Mouse (Mus musculus): ENCODE measurements around the gene Yaf2. TPM values are rescaled to one million over a fixed set of nuclear protein-coding genes. Genes with fewer than 3 reads are reported as not detected.
"Not testable (repeated sequence)": the region's sequence is repeated elsewhere in the genome, so short reads cannot be mapped to it uniquely, and the experiment has no call there.

Gene Yaf2
- polyA plus RNA-seq (2014; fragmentation: Nextera tagmentation; extraction: Ambion mirVana), result 122 and 133 TPM in 2 replicates

DNA sequence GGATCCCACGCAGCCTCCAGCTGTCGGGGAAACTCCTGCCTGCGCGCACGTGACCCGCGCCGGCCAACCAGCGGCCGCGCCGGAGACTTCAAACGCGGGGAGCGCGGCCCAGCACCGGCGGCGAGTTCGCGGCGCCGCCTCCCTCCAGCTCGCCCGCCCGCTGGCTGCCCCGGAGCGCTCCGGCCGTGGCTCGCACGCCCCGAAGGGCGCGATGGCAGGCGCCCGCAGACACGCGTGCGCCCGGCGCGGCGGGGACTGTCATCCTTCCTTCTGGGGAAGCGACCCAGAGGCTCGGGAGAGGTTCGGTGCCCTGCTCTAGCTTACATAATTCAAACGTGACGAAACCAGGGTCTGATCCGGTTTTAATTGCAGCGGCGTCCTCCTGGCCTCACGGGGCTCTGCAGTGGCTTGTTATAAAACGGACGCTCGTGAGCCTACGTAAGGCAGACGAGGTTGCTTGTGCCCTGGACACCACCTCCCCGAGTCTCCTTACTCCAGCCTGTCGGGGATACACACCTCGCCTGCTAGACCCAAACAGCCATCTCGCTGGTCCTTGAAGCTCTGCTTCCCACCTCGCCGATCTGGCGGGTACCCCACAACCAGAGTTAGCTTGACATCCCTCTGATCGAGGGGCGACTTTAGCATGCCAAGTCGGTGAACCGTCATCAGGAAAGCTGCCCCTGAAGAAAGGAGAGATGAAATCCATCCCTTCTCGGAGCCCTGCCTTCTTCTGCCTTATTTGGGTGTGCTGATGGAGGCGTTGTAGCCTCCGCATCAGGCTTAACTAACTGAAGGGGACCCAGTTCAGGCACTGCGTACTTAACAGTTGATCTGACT lies at the start of gene Yaf2:
Gene Yaf2 (minus strand): TSS at position 11 of the 837 bp plus-strand sequence.
- peak within 1 kb of the TSS; percentile 69 for H3K4me3 ChIP-seq (replicated peaks; ENCODE audit: low read depth, low read length)
- WGBS, result under 1% methylated on average over 71 of the region's 73 CpGs
- no peaks in the 10 kb centered on the region for H3K9me3 ChIP-seq (ENCODE audit: control insufficient read depth, low read length)
- peak within 1 kb of the TSS; percentile 77 for H3K4me2 ChIP-seq (ENCODE audit: low read length)
- ATAC-seq (ENCODE audit: low FRiP score, low TSS enrichment) (peak; percentile 94), DNase-seq (peak; percentile 94)
- H3K36me3 ChIP-seq (ENCODE audit: control insufficient read depth, insufficient read depth, low read length), result peaks cover 4% of the 10 kb centered on the region; the same call in 1 of the 2 replicates
- H3K9ac ChIP-seq (replicated peaks; ENCODE audit: low read length), result peak within 1 kb of the TSS; percentile 91
- peak within 1 kb of the TSS; percentile 96 for H3K27ac ChIP-seq (replicated peaks; ENCODE audit: low read depth, low read length)
- H3K4me1 ChIP-seq (ENCODE audit: control insufficient read depth, insufficient read depth, low read length), result peaks cover 6% of the 10 kb centered on the region; the same call in 1 of the 2 replicates
- H3K27me3 ChIP-seq (ENCODE audit: control insufficient read depth, insufficient read depth, low read length), result no peaks in the 10 kb centered on the region

DNA sequence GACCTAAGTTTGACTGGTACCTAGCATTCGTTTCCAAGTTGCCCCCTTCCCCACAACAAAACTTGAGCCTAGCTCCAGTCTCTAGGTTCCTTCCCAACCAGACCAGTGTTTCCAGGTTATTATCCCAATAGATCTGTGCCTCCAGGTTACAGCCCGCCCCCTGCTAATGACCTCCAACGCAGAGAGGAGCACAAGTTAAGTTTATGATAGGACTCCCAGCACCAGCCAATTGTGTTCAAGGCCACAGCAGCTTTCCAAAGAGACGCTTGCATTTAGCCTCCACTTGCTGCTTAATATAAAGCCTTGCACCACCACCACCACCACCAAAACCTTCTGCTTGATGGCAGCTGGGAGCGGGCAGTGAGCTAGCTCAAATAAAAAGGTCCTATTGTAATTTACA lies 44.6 kb upstream of the Yaf2 start:
- ATAC-seq (ENCODE audit: low FRiP score, low TSS enrichment), result no peak
- H3K36me3 ChIP-seq (ENCODE audit: control insufficient read depth, insufficient read depth, low read length), result peaks cover 14% of the 10 kb centered on the region
- DNase-seq, result no peak
- H3K4me2 ChIP-seq (ENCODE audit: low read length), result no peak overlapping the region
- H3K9me3 ChIP-seq (ENCODE audit: control insufficient read depth, low read length), result no peaks in the 10 kb centered on the region
- 76% methylated on average over 5 of the region's 5 CpGs for WGBS
- no peak overlapping the region for H3K4me3 ChIP-seq (replicated peaks; ENCODE audit: low read depth, low read length)
- no peaks in the 10 kb centered on the region for H3K4me1 ChIP-seq (ENCODE audit: control insufficient read depth, insufficient read depth, low read length)
- no peaks in the 10 kb centered on the region for H3K27me3 ChIP-seq (ENCODE audit: control insufficient read depth, insufficient read depth, low read length)
- H3K9ac ChIP-seq (replicated peaks; ENCODE audit: low read length), result no peak overlapping the region
- H3K27ac ChIP-seq (replicated peaks; ENCODE audit: low read depth, low read length), result no peak overlapping the region

DNA sequence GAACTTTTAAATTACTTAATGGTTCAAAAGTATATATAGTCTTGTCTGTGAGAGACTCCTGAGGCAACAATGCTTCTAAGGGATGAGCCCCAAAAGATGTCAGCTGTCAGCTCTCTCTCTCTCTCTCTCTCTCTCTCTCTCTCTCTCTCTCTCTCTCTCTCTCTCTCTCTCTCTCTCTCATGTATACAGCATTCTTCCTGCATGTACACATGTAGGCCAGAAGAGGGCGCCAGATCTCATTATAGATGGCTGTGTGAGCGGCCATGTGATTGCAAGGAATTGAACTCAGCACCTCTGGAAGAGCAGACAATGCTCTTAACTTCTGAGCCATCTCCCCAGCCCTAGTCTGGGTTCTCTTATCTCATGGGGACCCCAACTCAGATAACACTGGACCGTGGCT lies 42.4 kb upstream of the Yaf2 start:
- H3K9ac ChIP-seq (replicated peaks; ENCODE audit: low read length), result no peak overlapping the region
- H3K27me3 ChIP-seq (ENCODE audit: control insufficient read depth, insufficient read depth, low read length), result no peaks in the 10 kb centered on the region
- no peaks in the 10 kb centered on the region for H3K9me3 ChIP-seq (ENCODE audit: control insufficient read depth, low read length)
- H3K4me2 ChIP-seq (ENCODE audit: low read length), result no peak overlapping the region
- 79% methylated on average over 3 of the region's 3 CpGs for WGBS
- DNase-seq, result no peak
- H3K27ac ChIP-seq (replicated peaks; ENCODE audit: low read depth, low read length), result no peak overlapping the region
- H3K4me1 ChIP-seq (ENCODE audit: control insufficient read depth, insufficient read depth, low read length), result no peaks in the 10 kb centered on the region
- ATAC-seq (ENCODE audit: low FRiP score, low TSS enrichment), result no peak
- H3K36me3 ChIP-seq (ENCODE audit: control insufficient read depth, insufficient read depth, low read length), result no peaks in the 10 kb centered on the region
- H3K4me3 ChIP-seq (replicated peaks; ENCODE audit: low read depth, low read length), result no peak overlapping the region

DNA sequence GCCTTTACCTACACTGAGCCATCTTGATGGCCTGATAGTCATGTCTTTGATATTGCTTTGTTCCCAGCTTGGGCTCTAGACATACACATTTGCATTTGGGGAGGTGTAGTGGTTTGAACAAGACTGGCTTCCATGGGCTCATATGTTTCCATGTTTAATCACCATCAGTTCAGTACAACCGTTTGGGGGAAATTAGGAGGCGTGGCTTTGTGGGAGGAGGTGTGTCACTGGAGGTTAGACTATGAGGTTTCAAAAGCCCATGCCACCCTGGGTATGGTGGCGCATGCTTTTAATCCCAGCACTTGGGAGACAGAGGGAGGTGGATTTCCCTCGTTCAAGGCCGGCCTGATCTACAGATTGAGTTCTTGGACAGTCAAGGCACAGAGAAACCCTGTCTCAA lies 39.0 kb upstream of the Yaf2 start:
- no peak for DNase-seq
- Histone ChIP-seq H3K4me1 (ENCODE audit: control insufficient read depth, insufficient read depth, low read length) (no peaks in the 10 kb centered on the region), H3K9ac (replicated peaks; ENCODE audit: low read length) (no peak overlapping the region), H3K36me3 (ENCODE audit: control insufficient read depth, insufficient read depth, low read length) (no peaks in the 10 kb centered on the region), H3K27me3 (ENCODE audit: control insufficient read depth, insufficient read depth, low read length) (no peaks in the 10 kb centered on the region), H3K4me3 (replicated peaks; ENCODE audit: low read depth, low read length) (no peak overlapping the region), H3K9me3 (ENCODE audit: control insufficient read depth, low read length) (no peaks in the 10 kb centered on the region), H3K27ac (replicated peaks; ENCODE audit: low read depth, low read length) (no peak overlapping the region), H3K4me2 (ENCODE audit: low read length) (no peak overlapping the region)
- WGBS, result 89% methylated on average over 5 of the region's 5 CpGs
- no peak for ATAC-seq (ENCODE audit: low FRiP score, low TSS enrichment)

DNA sequence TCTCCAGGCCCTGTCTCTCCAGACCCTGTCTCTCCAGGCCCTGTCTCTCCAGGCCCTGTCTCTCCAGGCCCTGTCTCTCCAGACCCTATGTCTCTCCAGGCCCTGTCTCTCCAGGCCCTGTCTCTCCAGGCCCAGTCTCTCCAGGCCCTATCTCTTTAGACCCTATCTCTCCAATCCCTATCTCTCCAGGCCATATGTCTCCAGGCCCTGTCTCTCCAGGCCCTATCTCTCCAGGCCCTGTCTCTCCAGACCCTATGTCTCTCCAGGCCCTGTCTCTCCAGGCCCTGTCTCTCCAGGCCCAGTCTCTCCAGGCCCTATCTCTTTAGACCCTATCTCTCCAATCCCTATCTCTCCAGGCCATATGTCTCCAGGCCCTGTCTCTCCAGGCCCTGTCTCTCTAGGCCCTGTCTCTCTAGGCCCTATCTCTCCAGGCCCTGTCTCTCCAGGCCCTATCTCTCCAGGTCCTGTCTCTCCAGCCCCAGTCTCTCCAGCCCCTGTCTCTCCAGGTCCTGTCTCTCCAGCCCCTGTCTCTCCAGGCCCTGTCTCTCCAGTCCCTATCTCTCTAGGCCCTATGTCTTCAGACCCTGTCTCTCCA lies 35.9 kb upstream of the Yaf2 start:
- not testable (repeated sequence) for H3K9ac ChIP-seq (replicated peaks; ENCODE audit: low read length); H3K4me3 ChIP-seq (replicated peaks; ENCODE audit: low read depth, low read length); ATAC-seq (ENCODE audit: low FRiP score, low TSS enrichment); H3K36me3 ChIP-seq (ENCODE audit: control insufficient read depth, insufficient read depth, low read length); H3K27ac ChIP-seq (replicated peaks; ENCODE audit: low read depth, low read length); H3K4me1 ChIP-seq (ENCODE audit: control insufficient read depth, insufficient read depth, low read length); DNase-seq; H3K27me3 ChIP-seq (ENCODE audit: control insufficient read depth, insufficient read depth, low read length); H3K9me3 ChIP-seq (ENCODE audit: control insufficient read depth, low read length); H3K4me2 ChIP-seq (ENCODE audit: low read length)

DNA sequence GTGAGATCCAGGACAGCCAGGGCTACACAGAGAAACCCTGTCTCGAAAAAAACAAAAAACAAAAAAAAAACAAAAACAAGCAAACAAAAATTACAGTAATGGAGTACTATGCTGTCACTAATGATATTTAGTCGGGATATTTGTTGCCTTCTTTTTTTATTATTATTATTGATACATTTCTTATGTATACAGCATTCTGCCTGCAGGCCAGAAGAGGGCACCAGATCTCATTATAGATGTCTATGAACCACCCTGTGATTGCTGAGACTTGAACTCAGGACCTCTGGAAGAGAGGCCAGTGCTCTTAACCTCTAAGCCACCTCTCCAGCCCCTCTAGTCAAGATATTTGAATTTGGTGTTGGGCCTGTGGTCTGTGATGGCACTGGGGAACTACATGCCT lies 35.1 kb upstream of the Yaf2 start:
- Histone ChIP-seq H3K4me3 (replicated peaks; ENCODE audit: low read depth, low read length) (no peak overlapping the region), H3K4me1 (ENCODE audit: control insufficient read depth, insufficient read depth, low read length) (no peaks in the 10 kb centered on the region), H3K9ac (replicated peaks; ENCODE audit: low read length) (no peak overlapping the region), H3K4me2 (ENCODE audit: low read length) (no peak overlapping the region), H3K27ac (replicated peaks; ENCODE audit: low read depth, low read length) (no peak overlapping the region), H3K36me3 (ENCODE audit: control insufficient read depth, insufficient read depth, low read length) (no peaks in the 10 kb centered on the region), H3K9me3 (ENCODE audit: control insufficient read depth, low read length) (no peaks in the 10 kb centered on the region), H3K27me3 (ENCODE audit: control insufficient read depth, insufficient read depth, low read length) (no peaks in the 10 kb centered on the region)
- ATAC-seq (ENCODE audit: low FRiP score, low TSS enrichment), result no peak
- no peak for DNase-seq
- WGBS, result 82% methylated on average over 2 of the region's 2 CpGs

DNA sequence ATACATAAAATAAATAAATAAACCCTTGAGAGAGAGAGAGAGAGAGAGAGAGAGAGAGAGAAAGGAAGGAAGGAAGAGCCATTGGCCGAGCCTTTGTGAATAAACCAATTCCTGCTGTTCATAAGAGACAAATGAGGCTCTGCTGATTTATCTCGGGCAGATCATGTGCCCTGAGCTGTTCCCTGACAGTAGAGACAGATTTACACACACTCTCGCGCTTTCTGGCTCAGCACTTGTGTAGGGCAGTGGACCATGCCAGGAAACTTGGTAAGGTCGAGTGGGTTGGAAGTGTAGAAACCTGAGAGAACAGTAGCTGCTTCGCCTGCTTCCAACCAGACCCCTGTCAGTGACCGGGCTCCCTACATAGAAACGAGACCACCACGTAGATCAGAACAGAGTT lies 31.8 kb upstream of the Yaf2 start:
- H3K4me3 ChIP-seq (replicated peaks; ENCODE audit: low read depth, low read length), result no peak overlapping the region
- no peaks in the 10 kb centered on the region for H3K9me3 ChIP-seq (ENCODE audit: control insufficient read depth, low read length)
- no peaks in the 10 kb centered on the region for H3K36me3 ChIP-seq (ENCODE audit: control insufficient read depth, insufficient read depth, low read length)
- H3K4me1 ChIP-seq (ENCODE audit: control insufficient read depth, insufficient read depth, low read length), result no peaks in the 10 kb centered on the region
- H3K27ac ChIP-seq (replicated peaks; ENCODE audit: low read depth, low read length), result no peak overlapping the region
- WGBS, result 68% methylated on average over 9 of the region's 9 CpGs
- no peak overlapping the region for H3K4me2 ChIP-seq (ENCODE audit: low read length)
- DNase-seq (no peak), ATAC-seq (ENCODE audit: low FRiP score, low TSS enrichment) (no peak)
- no peak overlapping the region for H3K9ac ChIP-seq (replicated peaks; ENCODE audit: low read length)
- H3K27me3 ChIP-seq (ENCODE audit: control insufficient read depth, insufficient read depth, low read length), result no peaks in the 10 kb centered on the region

DNA sequence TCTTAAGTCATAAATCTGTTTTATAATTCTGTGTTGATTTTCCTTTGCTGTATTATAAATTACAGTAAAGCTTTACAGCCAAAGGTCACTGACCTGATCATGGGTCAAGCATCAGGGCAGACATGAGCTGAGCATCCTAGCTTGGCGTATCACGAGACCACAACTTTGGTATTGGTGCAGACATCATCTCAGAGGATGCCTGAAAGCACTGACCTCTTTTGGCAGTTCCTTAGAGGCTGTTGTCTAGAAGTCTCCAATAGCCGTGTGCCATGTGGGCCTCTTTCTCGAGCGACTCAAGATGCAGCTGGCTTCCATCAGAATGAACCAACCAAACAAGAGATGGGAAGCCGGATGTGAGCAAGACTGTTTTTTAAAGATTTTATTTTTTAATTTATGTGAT lies 28.8 kb upstream of the Yaf2 start:
- Histone ChIP-seq H3K36me3 (ENCODE audit: control insufficient read depth, insufficient read depth, low read length) (no peaks in the 10 kb centered on the region), H3K9me3 (ENCODE audit: control insufficient read depth, low read length) (no peaks in the 10 kb centered on the region), H3K27me3 (ENCODE audit: control insufficient read depth, insufficient read depth, low read length) (no peaks in the 10 kb centered on the region), H3K4me1 (ENCODE audit: control insufficient read depth, insufficient read depth, low read length) (no peaks in the 10 kb centered on the region), H3K9ac (replicated peaks; ENCODE audit: low read length) (no peak overlapping the region), H3K4me3 (replicated peaks; ENCODE audit: low read depth, low read length) (no peak overlapping the region), H3K27ac (replicated peaks; ENCODE audit: low read depth, low read length) (no peak overlapping the region), H3K4me2 (ENCODE audit: low read length) (no peak overlapping the region)
- DNase-seq (no peak), ATAC-seq (ENCODE audit: low FRiP score, low TSS enrichment) (no peak)
- 93% methylated on average over 6 of the region's 6 CpGs for WGBS

All from midbrain, embryonic 14.5 days (tissue).